Mouse (Mus musculus): ENCODE results near the gene Me1.

The Me1 gene

DNA sequence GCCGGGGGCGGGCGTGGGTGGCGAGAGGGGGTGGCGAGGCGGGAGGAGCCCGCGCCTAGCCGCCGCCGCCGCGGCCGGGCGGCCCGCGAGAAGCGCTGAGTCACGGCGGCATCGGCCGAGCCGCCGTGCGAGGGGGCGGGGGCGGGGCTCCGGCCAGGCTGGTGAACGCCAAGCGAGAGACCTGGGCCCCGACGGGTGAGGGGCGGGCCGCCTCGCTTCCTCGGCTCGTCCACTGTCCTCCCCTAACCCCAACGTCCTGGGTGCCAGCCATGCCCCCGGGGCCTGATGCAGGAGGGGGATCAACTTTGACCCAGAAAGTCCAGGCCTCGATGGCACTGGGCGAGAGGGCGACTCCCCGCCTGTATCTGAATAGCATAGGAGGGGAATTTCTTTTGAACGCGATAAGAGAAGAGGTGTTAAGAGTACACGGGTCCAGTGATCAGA, at the start of gene Me1:
Me1 (minus strand) TSS at position 136 of the 444 bp plus-strand sequence.
- peak; percentile 43 for DNase-seq (ENCODE audit: low spot score)

- DNase-seq (ENCODE audit: low spot score), result no peak
Measured at GRCm38 (mm10) chr9:86744041-86744440, 48.3 kb upstream of the Me1 start.

DNA sequence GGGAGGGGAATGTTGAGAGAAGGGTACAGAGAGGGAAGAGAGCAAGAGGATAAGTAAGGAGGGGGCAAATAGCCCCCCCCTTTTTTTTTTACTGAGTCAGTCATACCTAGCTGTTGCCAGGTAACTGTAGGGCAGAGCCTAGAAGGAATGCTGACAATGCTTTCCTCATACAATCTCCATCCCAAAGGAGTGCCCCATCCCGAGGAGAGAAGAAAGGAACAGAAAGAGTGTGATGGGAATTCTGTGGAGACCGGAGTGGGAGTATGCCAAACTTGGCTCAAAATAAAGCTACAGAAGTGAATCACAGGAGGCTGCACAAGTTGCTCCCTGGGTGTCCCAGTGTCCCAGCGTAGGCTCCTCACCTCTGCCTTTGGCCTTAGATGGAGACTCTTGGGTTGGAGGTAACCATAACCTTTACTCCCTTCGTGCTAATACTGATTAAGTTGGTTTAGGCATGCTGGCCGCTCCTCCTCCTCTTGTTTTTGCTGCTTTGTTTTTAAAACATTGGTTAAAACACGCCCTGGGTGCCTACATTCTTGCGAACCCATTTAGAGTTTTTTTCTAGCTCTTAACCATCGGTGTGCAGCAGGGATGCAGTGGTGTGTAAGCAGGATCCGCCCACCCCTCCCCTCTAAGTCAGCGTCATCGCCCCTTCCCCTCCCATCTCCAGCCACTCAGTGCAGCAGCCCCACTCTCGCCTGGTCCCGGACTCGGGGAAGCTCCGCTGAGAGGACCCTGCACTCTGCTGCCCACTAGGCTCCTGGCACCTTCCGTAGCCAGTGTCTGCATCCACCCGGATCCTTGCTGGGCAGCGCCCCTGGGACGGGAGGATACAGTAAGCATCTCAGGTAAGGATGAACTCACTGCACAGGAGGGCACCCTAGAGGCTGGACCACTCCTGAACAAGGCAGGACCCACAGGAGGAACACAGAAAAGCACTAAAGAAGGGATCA, 47.5 kb upstream of the Me1 start, which contains the start of gene Prss35:
Prss35 (plus strand) TSS at position 691 of the 953 bp plus-strand sequence.
- DNase-seq (ENCODE audit: low spot score), result no peak

GRCm38 (mm10) chr9:86739971-86740370, 44.2 kb upstream of the Me1 start:
- no peak for DNase-seq (ENCODE audit: low spot score)

GRCm38 (mm10) chr9:86738801-86739200, 43.0 kb upstream of the Me1 start:
- no peak for DNase-seq (ENCODE audit: low spot score)

- no peak for DNase-seq (ENCODE audit: low spot score)
Measured at GRCm38 (mm10) chr9:86738067-86738466, 42.3 kb upstream of the Me1 start.

DNA sequence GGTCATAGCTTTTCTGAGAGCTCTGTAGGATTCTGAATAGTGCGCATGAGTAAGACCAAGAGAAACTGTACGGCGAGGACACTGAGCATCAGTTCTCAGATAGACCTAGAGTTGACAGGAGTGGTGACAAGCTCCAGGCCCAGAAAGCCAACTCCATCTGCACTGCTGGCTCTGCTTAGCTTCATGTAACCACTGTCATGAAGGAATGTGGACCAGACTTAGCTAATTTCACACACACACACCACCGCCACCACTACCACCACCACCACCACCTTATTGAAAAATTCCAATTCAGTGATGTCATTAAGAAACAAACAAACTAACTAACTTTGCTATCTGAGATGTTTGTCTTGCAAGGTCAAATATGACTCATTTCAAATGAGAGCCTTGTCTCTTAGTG, 41.2 kb upstream of the Me1 start:
- no peak for DNase-seq (ENCODE audit: low spot score)

DNA sequence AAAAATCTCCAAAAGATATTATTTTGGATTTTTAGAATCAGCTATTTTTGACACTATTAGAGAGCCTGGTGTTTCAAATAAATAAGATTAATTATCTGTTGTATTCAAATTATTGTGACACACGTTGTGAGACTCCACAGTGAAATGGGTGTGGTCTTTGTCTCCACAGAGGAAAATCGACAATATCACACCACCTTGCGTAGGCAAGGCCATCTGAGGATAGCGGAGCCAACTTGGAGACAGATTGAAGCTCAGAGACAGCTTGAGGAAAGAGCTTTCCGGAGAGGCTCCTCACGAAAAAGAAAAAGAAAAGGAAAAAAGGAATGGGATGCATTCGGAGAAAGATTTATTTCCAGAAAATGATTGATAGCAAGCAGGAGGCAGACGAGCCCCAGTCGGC, 39.0 kb upstream of the Me1 start:
- DNase-seq (ENCODE audit: low spot score), result no peak

DNA sequence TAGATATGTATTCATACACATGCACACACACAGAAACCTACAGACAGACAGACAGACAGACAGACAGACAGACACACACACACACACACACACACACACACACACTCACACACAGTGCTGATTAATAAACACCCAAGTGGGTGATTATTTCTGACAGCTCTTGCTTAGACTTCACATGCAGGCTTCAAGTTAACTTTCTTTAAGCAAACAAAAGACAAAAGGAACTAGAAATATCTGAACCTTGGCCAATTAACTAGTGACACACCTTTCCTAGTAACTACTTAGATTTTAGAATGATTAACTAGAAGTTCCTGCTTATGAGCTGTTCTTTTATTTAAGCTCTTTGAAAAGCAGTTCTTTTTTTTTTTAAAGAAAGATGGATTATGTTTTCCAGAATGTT, 38.6 kb upstream of the Me1 start:
- DNase-seq (ENCODE audit: low spot score), result no peak

GRCm38 (mm10) chr9:86729811-86730210, 34.1 kb upstream of the Me1 start:
- DNase-seq (ENCODE audit: low spot score), result no peak

- DNase-seq (ENCODE audit: low spot score), result no peak
Measured at GRCm38 (mm10) chr9:86729084-86729483, 33.3 kb upstream of the Me1 start.

DNA sequence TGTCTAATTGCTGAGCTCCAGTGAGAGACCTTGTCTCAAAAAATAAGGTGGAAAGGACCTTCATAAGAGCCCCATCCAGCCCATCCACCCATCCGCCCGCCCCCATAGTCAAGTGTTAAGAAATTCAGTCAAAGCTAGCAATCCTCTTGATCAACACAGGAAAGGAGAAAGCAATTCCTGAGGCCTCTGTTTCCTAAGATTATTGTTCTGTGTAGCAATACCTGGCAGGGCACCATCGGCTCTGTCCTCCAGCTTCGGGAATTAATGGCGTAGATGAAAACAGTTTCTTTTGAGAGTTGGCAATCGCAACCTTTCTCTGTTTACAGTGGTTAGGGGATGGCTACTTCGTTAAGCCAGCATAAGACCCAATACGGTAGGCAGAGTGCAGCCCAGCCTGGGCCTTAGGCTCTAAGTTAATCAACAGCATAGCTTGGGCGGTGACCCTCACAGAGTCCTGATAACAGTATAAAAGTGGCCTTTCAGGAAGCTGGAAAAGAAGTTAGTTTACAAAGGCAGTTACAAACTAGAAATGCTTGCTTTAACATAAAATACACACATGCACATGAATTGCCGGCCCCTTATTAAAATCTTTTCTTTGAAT, 32.6 kb upstream of the Me1 start:
- no peak for DNase-seq (ENCODE audit: low spot score)

DNA sequence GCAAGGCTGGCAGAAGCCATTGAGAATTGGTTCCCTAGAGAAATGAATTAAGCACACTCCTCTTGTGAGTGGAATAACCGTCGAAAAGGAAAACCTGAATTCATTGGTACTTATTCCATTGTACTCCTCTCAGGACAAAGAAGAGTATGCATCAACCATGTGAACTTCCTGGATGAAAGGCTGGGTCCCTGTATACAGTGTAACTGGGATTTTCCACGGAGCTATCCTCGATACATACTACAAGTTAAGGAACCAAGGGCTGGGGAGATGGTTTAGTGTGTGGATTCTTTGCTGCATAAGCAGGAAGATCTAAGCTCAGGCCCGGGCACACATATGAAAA, 30.6 kb upstream of the Me1 start:
- no peak for DNase-seq (ENCODE audit: low spot score)

GRCm38 (mm10) chr9:86725604-86726380, 30.0 kb upstream of the Me1 start:
- no peak for DNase-seq (ENCODE audit: low spot score)

GRCm38 (mm10) chr9:86725066-86725465, 29.3 kb upstream of the Me1 start:
- DNase-seq (ENCODE audit: low spot score), result no peak

- no peak for DNase-seq (ENCODE audit: low spot score)
Measured at GRCm38 (mm10) chr9:86720794-86721193, 25.0 kb upstream of the Me1 start.

DNA sequence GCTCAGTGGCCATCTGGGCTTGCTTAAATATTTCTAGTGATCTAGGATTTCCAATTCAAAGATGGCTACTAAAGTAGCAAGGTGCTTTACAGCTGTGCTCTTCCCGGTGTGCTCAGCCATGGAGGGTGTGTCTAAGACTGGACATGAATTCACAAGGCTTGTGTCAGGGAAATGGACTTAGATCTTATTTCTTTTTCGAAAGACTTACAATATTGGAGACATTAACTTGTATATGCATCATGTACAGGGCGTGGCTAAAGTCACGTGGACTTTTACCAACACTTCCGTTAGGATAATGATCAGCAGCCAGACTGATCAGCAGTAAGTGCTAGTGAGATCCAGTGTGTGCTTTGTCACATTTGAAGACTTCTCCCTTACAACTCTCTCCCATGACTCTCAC, 24.5 kb upstream of the Me1 start:
- DNase-seq (ENCODE audit: low spot score), result no peak

DNA sequence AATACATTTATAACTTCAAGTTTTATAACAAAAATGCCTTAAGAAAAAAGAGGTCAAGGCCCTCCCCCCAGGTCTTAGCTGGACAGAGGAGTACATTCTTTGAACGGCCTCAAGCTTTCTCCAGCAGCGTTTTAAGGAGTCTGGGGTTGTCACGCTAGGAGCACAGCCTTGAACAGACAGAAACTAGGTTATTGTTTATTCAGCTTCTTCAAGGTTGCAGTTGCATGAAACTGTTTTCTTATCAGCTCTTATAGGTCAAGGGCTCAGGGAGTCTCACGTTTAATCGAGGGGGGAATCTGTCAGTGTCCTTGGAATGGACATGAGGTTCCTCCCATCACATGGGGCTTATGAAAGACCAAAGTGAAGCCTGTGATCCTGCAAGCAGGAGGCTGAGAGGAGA, 21.4 kb upstream of the Me1 start:
- no peak for DNase-seq (ENCODE audit: low spot score)

- no peak for DNase-seq (ENCODE audit: low spot score)
Measured at GRCm38 (mm10) chr9:86716540-86716939, 20.8 kb upstream of the Me1 start.

GRCm38 (mm10) chr9:86714089-86714488, 18.3 kb upstream of the Me1 start:
- DNase-seq (ENCODE audit: low spot score), result no peak

- DNase-seq (ENCODE audit: low spot score), result no peak
Measured at GRCm38 (mm10) chr9:86712648-86713047, 16.9 kb upstream of the Me1 start.

- no peak for DNase-seq (ENCODE audit: low spot score)
Measured at GRCm38 (mm10) chr9:86710091-86710634, 14.4 kb upstream of the Me1 start.

All from c-Kit-positive CD71-positive TER-119-positive erythroid progenitor cells, embryonic 14.5 days (primary cell).